Mouse (Mus musculus): ENCODE results near the gene Clec16a. TPM values are rescaled to one million over a fixed set of nuclear protein-coding genes. Genes with fewer than 3 reads are reported as not detected.

Clec16a gene
- polyA plus RNA-seq, 1 experiment from 2014 or later: 89.0 TPM

DNA sequence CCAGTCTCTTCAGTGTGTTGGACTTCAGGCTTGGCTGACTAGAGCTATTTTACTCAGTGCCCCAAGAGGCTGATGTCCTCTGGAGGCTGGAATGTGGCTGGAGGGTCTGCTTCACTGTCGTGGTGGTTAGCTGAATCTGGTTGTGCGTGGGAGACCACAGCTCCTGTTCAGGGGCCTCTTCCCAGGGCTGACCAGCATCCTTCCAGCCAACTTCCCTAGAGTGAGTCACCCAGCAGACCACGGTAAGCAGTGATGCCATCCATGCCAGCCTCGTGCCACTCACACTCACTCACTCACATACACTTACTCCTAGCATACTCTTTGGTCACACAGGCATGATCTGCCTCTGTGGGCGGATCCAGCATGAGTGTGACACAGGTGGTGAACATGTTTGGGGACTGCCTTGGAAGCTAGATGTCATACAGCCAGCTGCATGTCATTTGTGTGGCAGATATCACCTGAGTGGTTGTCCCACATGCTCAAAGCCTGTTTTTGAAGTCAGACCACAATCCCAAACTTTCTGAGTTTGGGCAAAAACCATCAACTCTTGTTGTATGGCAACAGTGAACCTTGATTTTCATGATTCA is 24.8 kb downstream of the Clec16a start:
- no peaks in the 10 kb centered on the region for H3K9me3 ChIP-seq
- no peak for ATAC-seq (replicated peaks)
- peaks cover 22% of the 10 kb centered on the region; the same call in 1 of the 2 replicates for H3K36me3 ChIP-seq (replicated peaks)
- H3K4me3 ChIP-seq: no peak overlapping the region
- no peak overlapping the region for H3K9ac ChIP-seq
- 87% methylated on average over 5 of the region's 5 CpGs for WGBS
- no peak overlapping the region for H3K4me2 ChIP-seq
- H3K4me1 ChIP-seq: peaks cover 3% of the 10 kb centered on the region; the same call in 1 of the 2 replicates
- no peaks in the 10 kb centered on the region for H3K27me3 ChIP-seq (replicated peaks)
- H3K27ac ChIP-seq: no peak overlapping the region

DNA sequence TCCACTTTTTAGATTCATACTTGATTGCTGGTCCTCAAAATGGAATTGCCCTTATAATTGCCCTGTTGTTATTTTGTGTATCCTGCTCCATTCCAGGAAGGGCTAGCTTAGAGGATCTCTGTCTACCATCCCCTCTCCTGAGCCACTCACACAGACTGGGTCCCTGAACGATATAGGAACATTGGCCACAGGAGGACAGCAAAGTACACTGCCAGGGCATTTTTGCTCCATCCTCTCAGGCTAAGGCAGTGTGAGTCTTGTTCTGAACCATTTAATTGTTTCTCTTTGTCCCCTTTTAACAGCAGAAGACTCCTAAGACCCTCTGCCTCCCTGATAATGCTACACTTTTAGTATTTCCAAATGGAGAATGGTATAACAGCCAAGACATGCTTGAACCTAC is 25.6 kb downstream of the Clec16a start:
- H3K4me3 ChIP-seq: no peak overlapping the region
- no peak overlapping the region for H3K4me2 ChIP-seq
- H3K27me3 ChIP-seq (replicated peaks): no peaks in the 10 kb centered on the region
- ATAC-seq (replicated peaks): no peak
- 60% methylated on average over 1 of the region's 1 CpGs for WGBS
- no peak overlapping the region for H3K27ac ChIP-seq
- peaks cover 25% of the 10 kb centered on the region; the same call in 1 of the 2 replicates for H3K36me3 ChIP-seq (replicated peaks)
- H3K9me3 ChIP-seq: no peaks in the 10 kb centered on the region
- H3K9ac ChIP-seq: no peak overlapping the region
- peaks cover under 1% of the 10 kb centered on the region; the same call in 1 of the 2 replicates for H3K4me1 ChIP-seq

DNA sequence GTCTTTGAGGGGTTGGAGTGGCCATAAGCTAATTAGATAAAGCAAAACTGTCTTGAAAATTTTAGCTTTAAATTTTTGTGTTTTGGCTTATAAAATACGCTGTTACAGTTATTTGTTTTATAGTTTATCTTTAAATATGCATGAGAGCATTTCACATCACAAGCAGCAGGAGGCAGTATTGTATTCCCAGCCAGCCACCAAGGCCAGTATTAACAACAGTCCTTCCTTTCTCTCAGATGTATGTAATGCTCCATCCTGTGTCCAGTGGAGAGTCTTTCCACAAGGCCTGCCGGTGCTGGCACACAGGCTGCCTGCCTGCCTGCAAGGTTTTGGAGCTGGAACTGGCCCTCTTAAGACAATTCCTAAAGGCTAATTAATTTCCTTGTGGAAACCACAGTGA is 26.7 kb downstream of the Clec16a start:
- no peak for ATAC-seq (replicated peaks)
- H3K4me1 ChIP-seq: no peaks in the 10 kb centered on the region
- no peak overlapping the region for H3K4me3 ChIP-seq
- no peaks in the 10 kb centered on the region for H3K9me3 ChIP-seq
- H3K9ac ChIP-seq: no peak overlapping the region
- no peaks in the 10 kb centered on the region for H3K27me3 ChIP-seq (replicated peaks)
- H3K27ac ChIP-seq: no peak overlapping the region
- WGBS: 59% methylated on average over 2 of the region's 2 CpGs
- H3K36me3 ChIP-seq (replicated peaks): peaks cover 25% of the 10 kb centered on the region; the same call in 1 of the 2 replicates
- H3K4me2 ChIP-seq: no peak overlapping the region

GRCm38 (mm10) chr16:10574936-10575335 is 29.8 kb downstream of the Clec16a start:
- Histone ChIP-seq H3K4me1 (no peaks in the 10 kb centered on the region), H3K4me2 (no peak overlapping the region), H3K36me3 (replicated peaks) (peaks cover 42% of the 10 kb centered on the region; the same call in 1 of the 2 replicates), H3K4me3 (no peak overlapping the region), H3K27ac (no peak overlapping the region), H3K9ac (no peak overlapping the region), H3K9me3 (no peaks in the 10 kb centered on the region), H3K27me3 (replicated peaks) (no peaks in the 10 kb centered on the region)
- ATAC-seq (replicated peaks): no peak
- 88% methylated on average over 2 of the region's 2 CpGs for WGBS

GRCm38 (mm10) chr16:10575915-10576314 is 30.8 kb downstream of the Clec16a start:
- Histone ChIP-seq H3K4me3 (no peak overlapping the region), H3K27ac (no peak overlapping the region), H3K9me3 (no peaks in the 10 kb centered on the region), H3K4me2 (no peak overlapping the region), H3K9ac (no peak overlapping the region), H3K27me3 (replicated peaks) (no peaks in the 10 kb centered on the region), H3K4me1 (no peaks in the 10 kb centered on the region), H3K36me3 (replicated peaks) (peaks cover 42% of the 10 kb centered on the region; the same call in 1 of the 2 replicates)
- 94% methylated on average over 4 of the region's 4 CpGs for WGBS
- ATAC-seq (replicated peaks): no peak

- H3K4me3 ChIP-seq: no peak overlapping the region
These were observed 32.4 kb downstream of the Clec16a start for GRCm38 (mm10) chr16:10577548-10577947.

DNA sequence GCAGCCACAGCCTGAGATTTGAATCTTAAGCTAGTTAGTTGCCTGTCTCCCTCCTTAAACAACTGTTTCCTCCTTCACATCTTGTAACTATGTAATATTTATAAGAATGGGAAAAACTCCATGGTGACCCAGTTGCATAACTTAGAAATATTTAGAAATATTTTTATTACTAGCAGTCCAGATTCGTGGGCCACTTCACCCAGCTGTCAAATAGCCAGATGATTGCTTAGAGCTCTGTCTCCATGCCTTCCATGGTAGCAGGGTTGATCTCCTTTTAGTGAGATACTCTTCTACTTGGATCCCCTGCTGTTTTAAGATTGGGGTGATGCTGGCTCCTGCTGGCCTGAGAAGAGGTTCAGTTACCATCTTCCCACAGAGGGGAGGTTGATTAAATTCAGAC is 33.2 kb downstream of the Clec16a start:
- no peaks in the 10 kb centered on the region for H3K4me1 ChIP-seq
- H3K9me3 ChIP-seq: no peaks in the 10 kb centered on the region
- peaks cover 53% of the 10 kb centered on the region; the same call in 1 of the 2 replicates for H3K36me3 ChIP-seq (replicated peaks)
- H3K27ac ChIP-seq: no peak overlapping the region
- WGBS: 69% methylated on average over 1 of the region's 1 CpGs
- no peak overlapping the region for H3K9ac ChIP-seq
- no peak overlapping the region for H3K4me3 ChIP-seq
- H3K27me3 ChIP-seq (replicated peaks): no peaks in the 10 kb centered on the region
- H3K4me2 ChIP-seq: no peak overlapping the region
- no peak for ATAC-seq (replicated peaks)

More at GRCm38 (mm10) chr16:10577548-10577947, 32.4 kb downstream of the Clec16a start:
- H3K36me3 ChIP-seq (replicated peaks): peaks cover 50% of the 10 kb centered on the region; the same call in 1 of the 2 replicates
- H3K4me2 ChIP-seq: no peak overlapping the region
- no peak overlapping the region for H3K9ac ChIP-seq
- no peak overlapping the region for H3K27ac ChIP-seq
- no peaks in the 10 kb centered on the region for H3K4me1 ChIP-seq
- no peak for ATAC-seq (replicated peaks)
- no peaks in the 10 kb centered on the region for H3K27me3 ChIP-seq (replicated peaks)
- no peaks in the 10 kb centered on the region for H3K9me3 ChIP-seq
- WGBS: 77% methylated on average over 5 of the region's 5 CpGs

- Histone ChIP-seq H3K27me3 (replicated peaks) (no peaks in the 10 kb centered on the region), H3K4me1 (no peaks in the 10 kb centered on the region), H3K27ac (no peak overlapping the region), H3K4me3 (no peak overlapping the region), H3K9me3 (no peaks in the 10 kb centered on the region), H3K9ac (no peak overlapping the region), H3K4me2 (no peak overlapping the region), H3K36me3 (replicated peaks) (peaks cover 44% of the 10 kb centered on the region; the same call in 1 of the 2 replicates)
- ATAC-seq (replicated peaks): no peak
- 86% methylated on average over 2 of the region's 2 CpGs for WGBS
These were observed 36.2 kb downstream of the Clec16a start for GRCm38 (mm10) chr16:10581234-10581898.

DNA sequence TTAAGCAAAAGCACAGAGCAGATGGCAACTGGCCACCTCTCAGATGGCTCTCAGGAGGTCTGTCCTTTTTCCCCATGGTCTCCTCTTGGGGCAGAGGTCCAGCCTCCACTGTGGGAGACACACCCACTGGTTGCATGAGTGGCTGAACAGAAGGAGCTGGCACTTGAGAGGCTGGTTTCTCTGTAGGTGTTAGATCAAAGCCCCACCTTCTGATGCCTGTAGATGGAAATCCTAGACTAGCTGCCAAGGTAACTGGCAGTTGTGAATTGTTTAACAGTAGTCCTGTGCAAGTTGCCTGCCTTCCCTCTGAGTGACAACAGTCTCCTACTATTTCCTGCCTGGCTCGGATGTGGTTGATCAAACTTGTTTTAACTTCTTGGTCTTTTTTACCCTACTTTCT is 40.0 kb downstream of the Clec16a start:
- Histone ChIP-seq H3K27me3 (replicated peaks) (no peaks in the 10 kb centered on the region), H3K9me3 (no peaks in the 10 kb centered on the region), H3K4me2 (no peak overlapping the region), H3K4me3 (no peak overlapping the region), H3K4me1 (no peaks in the 10 kb centered on the region), H3K9ac (no peak overlapping the region), H3K36me3 (replicated peaks) (peaks cover 32% of the 10 kb centered on the region; the same call in 1 of the 2 replicates), H3K27ac (no peak overlapping the region)
- no peak for ATAC-seq (replicated peaks)
- WGBS: 94% methylated on average over 1 of the region's 1 CpGs

- Histone ChIP-seq H3K9ac (no peak overlapping the region), H3K27me3 (replicated peaks) (no peaks in the 10 kb centered on the region), H3K4me1 (no peaks in the 10 kb centered on the region), H3K9me3 (no peaks in the 10 kb centered on the region), H3K4me2 (no peak overlapping the region), H3K36me3 (replicated peaks) (peaks cover 28% of the 10 kb centered on the region; the same call in 1 of the 2 replicates), H3K27ac (no peak overlapping the region), H3K4me3 (no peak overlapping the region)
- WGBS: 90% methylated on average over 3 of the region's 3 CpGs
- ATAC-seq (replicated peaks): no peak
These were observed 41.4 kb downstream of the Clec16a start for GRCm38 (mm10) chr16:10586546-10586945.

DNA sequence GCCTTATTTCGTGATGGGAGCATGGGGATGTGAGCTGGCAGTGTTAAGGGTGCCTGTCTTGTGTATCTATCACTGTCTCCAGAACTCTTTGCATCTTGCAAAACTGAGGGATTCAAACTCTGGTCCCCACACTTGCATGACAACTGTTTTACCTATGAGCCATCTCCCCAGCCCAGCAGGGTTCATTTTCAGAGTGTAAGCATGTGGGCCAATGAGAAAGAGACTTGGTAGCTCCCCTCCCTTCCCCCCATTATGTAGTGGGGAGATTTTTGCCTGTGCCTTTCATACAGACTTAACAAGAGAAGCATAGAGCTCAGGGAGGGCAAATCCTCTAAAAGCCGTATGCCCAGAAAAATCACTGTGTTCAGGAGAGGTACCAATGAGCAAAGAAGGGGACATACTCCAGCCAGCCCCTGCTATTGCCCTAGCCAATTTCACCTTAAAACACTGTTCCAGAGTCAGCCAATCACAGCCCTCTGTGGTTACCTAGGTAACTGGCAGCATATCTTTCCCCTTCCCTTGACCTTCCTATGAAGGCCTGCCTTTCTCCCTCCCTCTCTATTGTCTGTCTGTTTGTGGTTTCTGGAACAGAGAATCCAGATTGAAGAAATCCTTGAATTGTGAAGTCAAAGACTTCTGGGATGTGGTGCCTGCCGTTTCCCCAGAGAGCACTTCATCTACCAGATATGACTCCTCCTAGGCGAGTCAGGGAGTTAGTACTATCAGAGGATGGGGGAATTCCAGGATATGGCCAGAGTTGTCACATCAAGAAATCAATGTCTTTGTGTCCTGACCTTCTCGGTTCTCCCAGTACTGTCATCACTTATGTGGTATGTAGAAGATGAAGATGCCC is 55.0 kb downstream of the Clec16a start:
- Histone ChIP-seq H3K27ac (peak overlapping the region; percentile 46), H3K4me2 (no peak overlapping the region), H3K27me3 (replicated peaks) (no peaks in the 10 kb centered on the region), H3K9ac (no peak overlapping the region), H3K9me3 (no peaks in the 10 kb centered on the region), H3K4me3 (no peak overlapping the region), H3K36me3 (replicated peaks) (peaks cover 7% of the 10 kb centered on the region; the same call in 1 of the 2 replicates), H3K4me1 (peaks cover 8% of the 10 kb centered on the region)
- WGBS: 42% methylated on average over 5 of the region's 5 CpGs
- peak; percentile 93 for ATAC-seq (replicated peaks)

DNA sequence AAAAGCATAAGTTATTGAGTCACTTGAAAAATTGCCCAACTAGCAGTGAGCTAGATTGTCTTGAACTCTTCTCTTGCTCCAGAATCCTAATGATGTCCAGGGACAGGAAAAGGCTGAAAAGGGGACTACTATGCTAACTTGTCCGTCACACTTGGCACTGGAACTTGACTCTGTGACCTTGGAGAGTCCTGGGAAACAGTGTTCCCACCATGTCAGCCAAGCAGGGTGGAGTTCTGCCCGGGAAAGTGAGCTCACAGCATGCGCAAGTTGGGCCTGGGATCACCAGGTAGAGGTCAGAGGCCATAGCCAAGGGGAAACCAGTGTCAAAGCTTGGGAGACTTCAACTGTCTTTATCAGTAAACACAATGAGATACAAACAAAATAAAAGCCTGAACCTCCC is 62.7 kb downstream of the Clec16a start:
- Histone ChIP-seq H3K27ac (no peak overlapping the region), H3K27me3 (replicated peaks) (no peaks in the 10 kb centered on the region), H3K4me1 (no peaks in the 10 kb centered on the region), H3K9me3 (no peaks in the 10 kb centered on the region), H3K4me2 (no peak overlapping the region), H3K36me3 (replicated peaks) (peaks cover 5% of the 10 kb centered on the region; the same call in 1 of the 2 replicates), H3K4me3 (no peak overlapping the region), H3K9ac (no peak overlapping the region)
- WGBS: 95% methylated on average over 3 of the region's 3 CpGs
- no peak for ATAC-seq (replicated peaks)
